Mouse (Mus musculus) megakaryocyte, embryonic 14.5 days (primary cell): ENCODE data around the gene Hormad2.

Experiments used
- FLI1 ChIP-seq: IDR thresholded peaks from 2 replicates; pipeline ENCODE4 v1.6.1; 2012; ENCODE audit warnings: low read length, inconsistent platforms, mixed read lengths
- GATA1 ChIP-seq: IDR thresholded peaks from 3 replicates; pipeline ENCODE4 v1.6.1; 2012; ENCODE audit warnings: mixed read lengths, low read length, inconsistent platforms, borderline replicate concordance

DNA sequence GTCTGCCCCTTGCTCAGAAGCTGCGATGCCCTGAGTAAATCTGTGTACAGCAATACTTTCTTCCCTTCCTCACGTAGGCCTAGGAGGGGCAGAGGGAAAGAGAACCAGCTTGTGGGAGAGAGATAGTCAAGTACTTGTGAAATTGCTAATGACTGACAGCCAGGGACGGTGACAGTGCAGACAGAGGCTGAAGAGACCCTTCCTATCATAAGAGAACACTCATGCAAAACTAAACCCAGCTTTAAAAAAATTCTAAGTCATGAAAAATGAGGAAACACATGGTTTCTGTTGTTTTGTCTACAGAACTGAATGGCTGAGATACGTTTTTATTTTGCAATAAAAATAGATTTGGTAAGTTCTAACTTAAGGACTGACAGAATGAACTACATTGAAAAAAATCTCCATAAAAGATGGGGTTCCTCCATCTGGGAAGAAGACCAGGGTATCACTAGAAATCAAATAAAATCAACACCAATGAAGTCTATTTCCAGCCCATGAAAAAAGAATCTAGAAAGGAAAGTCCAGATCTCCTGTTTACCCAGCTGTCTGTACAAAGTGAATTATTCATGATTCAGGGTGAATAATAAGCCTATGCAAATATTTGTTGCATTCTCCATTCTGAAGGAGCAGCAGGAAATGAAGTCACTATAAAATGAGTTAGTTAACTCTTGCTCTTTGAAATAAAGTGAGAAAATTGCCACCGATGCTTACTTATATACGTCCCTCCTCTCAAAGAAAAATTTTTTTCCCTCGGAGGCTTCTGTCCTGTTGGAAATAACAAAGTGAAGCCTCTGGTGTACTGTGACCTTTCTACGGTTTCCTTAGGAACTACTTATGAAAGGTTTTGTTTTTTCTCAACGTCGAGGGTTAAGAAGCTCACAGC is 104.9 kb downstream of the Hormad2 start:
- TF ChIP-seq GATA1, result no peak
- TF ChIP-seq FLI1, result no peak
